8 mouse cellular contexts compared by ENCODE assay signal in the genomic region with DNA sequence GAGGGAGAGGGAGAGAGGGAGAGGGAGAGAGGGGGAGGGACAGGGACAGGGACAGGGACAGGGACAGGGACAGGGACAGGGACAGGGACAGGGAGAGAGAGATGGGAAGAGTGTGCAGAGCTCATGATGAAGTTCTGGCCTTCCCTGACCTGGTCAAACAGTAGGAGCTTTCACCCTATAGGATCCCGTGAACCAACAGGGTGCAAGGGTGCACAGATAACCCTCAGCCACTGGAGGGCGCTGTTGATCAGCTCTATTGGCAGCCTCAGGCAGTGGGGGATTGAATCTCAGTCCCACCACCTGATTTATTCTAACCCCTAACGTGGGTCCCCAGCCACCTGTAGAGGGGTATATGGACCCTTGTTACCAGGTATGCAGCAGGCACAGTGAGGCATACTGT. TPM values are rescaled to one million over a fixed set of nuclear protein-coding genes. Genes with fewer than 3 reads are reported as not detected.
A peak's percentile ranks its signal among the peaks of the same experiment; 100 is the strongest.
DNase-seq lines count a peak whose midpoint lies in the region; ATAC-seq and TF ChIP-seq lines count a peak whose summit lies in the region.

No protein-coding gene starts in this region.

- H3K4me1 ChIP-seq in intestine, postnatal 0 days (replicated peaks; ENCODE audit: control insufficient read depth, insufficient read depth, low read length) = no peaks in the 10 kb centered on the region
- H3K4me1 ChIP-seq in intestine, embryonic 16.5 days (ENCODE audit: control insufficient read depth, insufficient read depth, low read length) = no peaks in the 10 kb centered on the region
- H3K4me1 ChIP-seq in forebrain, embryonic 11.5 days (replicated peaks; ENCODE audit: control insufficient read depth, insufficient read depth, low read length) = no peaks in the 10 kb centered on the region
- no peaks in the 10 kb centered on the region for H3K4me1 ChIP-seq in hindbrain, embryonic 14.5 days (replicated peaks; ENCODE audit: control insufficient read depth, insufficient read depth, low read length)
- no peaks in the 10 kb centered on the region for H3K4me1 ChIP-seq in limb, embryonic 11.5 days (ENCODE audit: control insufficient read depth, insufficient read depth, low read length)
- H3K4me1 ChIP-seq in testis, adult 2 months (ENCODE audit: control insufficient read depth, insufficient read depth, low read length) = peaks cover 5% of the 10 kb centered on the region

- H3K36me3 ChIP-seq in intestine, postnatal 0 days (ENCODE audit: control insufficient read depth, insufficient read depth) = no peaks in the 10 kb centered on the region
- no peaks in the 10 kb centered on the region for H3K36me3 ChIP-seq in intestine, embryonic 16.5 days (ENCODE audit: control insufficient read depth, insufficient read depth, low read length)
- H3K36me3 ChIP-seq in forebrain, embryonic 11.5 days (ENCODE audit: control insufficient read depth, insufficient read depth, low read length) = no peaks in the 10 kb centered on the region
- no peaks in the 10 kb centered on the region for H3K36me3 ChIP-seq in hindbrain, embryonic 14.5 days (replicated peaks; ENCODE audit: control insufficient read depth, insufficient read depth)
- no peaks in the 10 kb centered on the region for H3K36me3 ChIP-seq in limb, embryonic 11.5 days (ENCODE audit: control insufficient read depth, insufficient read depth, low read length)
- H3K36me3 ChIP-seq in testis, adult 2 months (ENCODE audit: control insufficient read depth, insufficient read depth, low read length) = no peaks in the 10 kb centered on the region

- H3K4me3 ChIP-seq in intestine, postnatal 0 days (ENCODE audit: low read depth, low read length) = no peak overlapping the region
- no peak overlapping the region for H3K4me3 ChIP-seq in intestine, embryonic 16.5 days (ENCODE audit: low read length)
- no peak overlapping the region for H3K4me3 ChIP-seq in forebrain, embryonic 11.5 days (ENCODE audit: low read depth, low read length)
- no peak overlapping the region for H3K4me3 ChIP-seq in hindbrain, embryonic 14.5 days (replicated peaks; ENCODE audit: low read length)
- H3K4me3 ChIP-seq in limb, embryonic 11.5 days (ENCODE audit: low read depth, low read length) = no peak overlapping the region
- peak overlapping the region; percentile 5 for H3K4me3 ChIP-seq in testis, adult 2 months (ENCODE audit: control insufficient read depth, low read depth, low read length)

- H3K9me3 ChIP-seq in intestine, postnatal 0 days (ENCODE audit: control insufficient read depth) = no peaks in the 10 kb centered on the region
- H3K9me3 ChIP-seq in intestine, embryonic 16.5 days (ENCODE audit: control insufficient read depth, low read length) = no peaks in the 10 kb centered on the region
- no peaks in the 10 kb centered on the region for H3K9me3 ChIP-seq in forebrain, embryonic 11.5 days (ENCODE audit: control insufficient read depth, low read length)
- no peaks in the 10 kb centered on the region for H3K9me3 ChIP-seq in hindbrain, embryonic 14.5 days (ENCODE audit: control insufficient read depth, low read length)
- H3K9me3 ChIP-seq in limb, embryonic 11.5 days (ENCODE audit: control insufficient read depth, low read length) = no peaks in the 10 kb centered on the region

- no peak for TF ChIP-seq POLR2A in testis, adult 2 months (IDR thresholded peaks at IDR 0.05; ENCODE audit: control insufficient read depth, low read depth, low read length)

- 7% methylated on average over 3 of the region's 3 CpGs for WGBS in intestine, postnatal 0 days
- 4% methylated on average over 3 of the region's 3 CpGs for WGBS in intestine, embryonic 16.5 days
- WGBS in forebrain, embryonic 11.5 days = 3% methylated on average over 3 of the region's 3 CpGs
- 3% methylated on average over 3 of the region's 3 CpGs for WGBS in hindbrain, embryonic 14.5 days
- WGBS in limb, embryonic 11.5 days = 2% methylated on average over 3 of the region's 3 CpGs

- H3K27ac ChIP-seq in intestine, postnatal 0 days (ENCODE audit: low read depth, low read length) = no peak overlapping the region
- no peak overlapping the region for H3K27ac ChIP-seq in intestine, embryonic 16.5 days (ENCODE audit: low read length)
- H3K27ac ChIP-seq in forebrain, embryonic 11.5 days (ENCODE audit: low read depth, low read length) = no peak overlapping the region
- no peak overlapping the region for H3K27ac ChIP-seq in hindbrain, embryonic 14.5 days
- no peak overlapping the region for H3K27ac ChIP-seq in limb, embryonic 11.5 days (replicated peaks; ENCODE audit: low read depth, low read length)
- no peak overlapping the region for H3K27ac ChIP-seq in testis, adult 2 months (ENCODE audit: control insufficient read depth, insufficient read depth, low read depth, low read length)

- H3K4me2 ChIP-seq in intestine, postnatal 0 days (replicated peaks; ENCODE audit: low read depth) = no peak overlapping the region
- no peak overlapping the region for H3K4me2 ChIP-seq in intestine, embryonic 16.5 days (ENCODE audit: low read depth, low read length)
- H3K4me2 ChIP-seq in forebrain, embryonic 11.5 days (ENCODE audit: low read depth, low read length, severe bottlenecking) = no peak overlapping the region
- no peak overlapping the region for H3K4me2 ChIP-seq in hindbrain, embryonic 14.5 days (replicated peaks)
- no peak overlapping the region for H3K4me2 ChIP-seq in limb, embryonic 11.5 days (ENCODE audit: low read depth, severe bottlenecking)

- TF ChIP-seq CTCF in intestine, postnatal 0 days (IDR thresholded peaks at IDR 0.05; ENCODE audit: low read depth) = peak; percentile 67
- peak; percentile 97; the same call in 1 of the 2 replicates for TF ChIP-seq CTCF in testis, adult 2 months (IDR thresholded peaks at IDR 0.05; ENCODE audit: control insufficient read depth, insufficient read depth, insufficient replicate concordance, low read depth, low read length)

- DNase-seq in brain, adult 2 months (ENCODE audit: low read depth, low spot score) = peak; percentile 60
- DNase-seq in forebrain, embryonic 11.5 days (ENCODE audit: low spot score) = peak; percentile 70
- peak; percentile 53 for DNase-seq in hindbrain, embryonic 14.5 days (ENCODE audit: low spot score)
- DNase-seq in limb, embryonic 11.5 days (ENCODE audit: low spot score) = peak; percentile 62

- no peaks in the 10 kb centered on the region for H3K27me3 ChIP-seq in intestine, postnatal 0 days (replicated peaks; ENCODE audit: control insufficient read depth, insufficient read depth, low read length)
- H3K27me3 ChIP-seq in intestine, embryonic 16.5 days (replicated peaks; ENCODE audit: control insufficient read depth, insufficient read depth, low read length) = no peaks in the 10 kb centered on the region
- no peaks in the 10 kb centered on the region for H3K27me3 ChIP-seq in forebrain, embryonic 11.5 days (ENCODE audit: control insufficient read depth, insufficient read depth, low read length)
- no peaks in the 10 kb centered on the region for H3K27me3 ChIP-seq in hindbrain, embryonic 14.5 days (ENCODE audit: control insufficient read depth, insufficient read depth, low read length)
- H3K27me3 ChIP-seq in limb, embryonic 11.5 days (ENCODE audit: control insufficient read depth, insufficient read depth, low read length) = no peaks in the 10 kb centered on the region
- no peaks in the 10 kb centered on the region for H3K27me3 ChIP-seq in testis, adult 2 months (ENCODE audit: control insufficient read depth, insufficient read depth, low read length)

- H3K9ac ChIP-seq in intestine, postnatal 0 days (ENCODE audit: low read depth, low read length) = no peak overlapping the region
- no peak overlapping the region for H3K9ac ChIP-seq in intestine, embryonic 16.5 days (ENCODE audit: low read depth, low read length)
- H3K9ac ChIP-seq in forebrain, embryonic 11.5 days (ENCODE audit: low read length) = no peak overlapping the region
- no peak overlapping the region for H3K9ac ChIP-seq in hindbrain, embryonic 14.5 days
- no peak overlapping the region for H3K9ac ChIP-seq in limb, embryonic 11.5 days (ENCODE audit: low read length)

- ATAC-seq in intestine, postnatal 0 days = no peak
- no peak for ATAC-seq in intestine, embryonic 16.5 days
- no peak for ATAC-seq in forebrain, embryonic 11.5 days (replicated peaks; ENCODE audit: low FRiP score)
- no peak; the same call in 1 of the 2 replicates for ATAC-seq in hindbrain, embryonic 14.5 days (ENCODE audit: low FRiP score)
- no peak for ATAC-seq in limb, embryonic 11.5 days (ENCODE audit: insufficient number of reproducible peaks, low FRiP score, low TSS enrichment, low read depth)
- ATAC-seq in monocyte, adult 5-6 weeks (replicated peaks; ENCODE audit: insufficient number of reproducible peaks, low FRiP score, low TSS enrichment, poor library complexity, severe bottlenecking) = peak; percentile 64

RNA-seq across cellular contexts. Expression of gene Prss39, which starts 12.8 kb away (rescaled TPM):
- polyA plus RNA-seq in intestine, postnatal 0 days (2015; fragmentation: Nextera tagmentation; extraction: Ambion mirVana) = not detected in 2 replicates
- not detected in 2 replicates for polyA plus RNA-seq in intestine, embryonic 16.5 days (2015; fragmentation: Nextera tagmentation; extraction: Ambion mirVana)
- polyA plus RNA-seq in forebrain, embryonic 11.5 days (2014; fragmentation: Nextera tagmentation; extraction: Ambion mirVana) = not detected in 2 replicates
- not detected in 2 replicates for polyA plus RNA-seq in hindbrain, embryonic 14.5 days (2014; fragmentation: Nextera tagmentation; extraction: Ambion mirVana)
- polyA plus RNA-seq in limb, embryonic 11.5 days (2014; fragmentation: Nextera tagmentation; extraction: Ambion mirVana) = not detected in 2 replicates
- not detected in 3 replicates for total RNA-seq in monocyte, adult 5-6 weeks (2017)
- 715 and 783 TPM in 2 replicates for polyA plus RNA-seq in testis, adult 2 months (2012; rRNA removed)

RNA-seq across cellular contexts. Expression of gene Cfc1, which starts 24.4 kb away (rescaled TPM):
- polyA plus RNA-seq in intestine, postnatal 0 days (2015; fragmentation: Nextera tagmentation; extraction: Ambion mirVana) = not detected in 2 replicates
- polyA plus RNA-seq in intestine, embryonic 16.5 days (2015; fragmentation: Nextera tagmentation; extraction: Ambion mirVana) = not detected in 2 replicates
- not detected in 2 replicates for polyA plus RNA-seq in forebrain, embryonic 11.5 days (2014; fragmentation: Nextera tagmentation; extraction: Ambion mirVana)
- polyA plus RNA-seq in hindbrain, embryonic 14.5 days (2014; fragmentation: Nextera tagmentation; extraction: Ambion mirVana) = 0.19 and 0.20 TPM in 2 replicates
- polyA plus RNA-seq in limb, embryonic 11.5 days (2014; fragmentation: Nextera tagmentation; extraction: Ambion mirVana) = not detected in 2 replicates
- not detected in 3 replicates for total RNA-seq in monocyte, adult 5-6 weeks (2017)
- polyA plus RNA-seq in testis, adult 2 months (2012; rRNA removed) = not detected in 2 replicates

RNA-seq across cellular contexts. Expression of gene Prss40, which starts 49.7 kb away (rescaled TPM):
- not detected in 2 replicates for polyA plus RNA-seq in intestine, postnatal 0 days (2015; fragmentation: Nextera tagmentation; extraction: Ambion mirVana)
- polyA plus RNA-seq in intestine, embryonic 16.5 days (2015; fragmentation: Nextera tagmentation; extraction: Ambion mirVana) = not detected in 2 replicates
- polyA plus RNA-seq in forebrain, embryonic 11.5 days (2014; fragmentation: Nextera tagmentation; extraction: Ambion mirVana) = not detected in 2 replicates
- not detected in 2 replicates for polyA plus RNA-seq in hindbrain, embryonic 14.5 days (2014; fragmentation: Nextera tagmentation; extraction: Ambion mirVana)
- polyA plus RNA-seq in limb, embryonic 11.5 days (2014; fragmentation: Nextera tagmentation; extraction: Ambion mirVana) = not detected in 2 replicates
- total RNA-seq in monocyte, adult 5-6 weeks (2017) = not detected in 3 replicates
- polyA plus RNA-seq in testis, adult 2 months (2012; rRNA removed) = 78.8 and 80.4 TPM in 2 replicates

RNA-seq across cellular contexts. Expression of gene Ptpn18, which starts 51.5 kb away (rescaled TPM):
- 35.3 and 40.4 TPM in 2 replicates for polyA plus RNA-seq in intestine, postnatal 0 days (2015; fragmentation: Nextera tagmentation; extraction: Ambion mirVana)
- 33.4 and 33.8 TPM in 2 replicates for polyA plus RNA-seq in intestine, embryonic 16.5 days (2015; fragmentation: Nextera tagmentation; extraction: Ambion mirVana)
- 4.6 and 7.0 TPM in 2 replicates for polyA plus RNA-seq in forebrain, embryonic 11.5 days (2014; fragmentation: Nextera tagmentation; extraction: Ambion mirVana)
- polyA plus RNA-seq in hindbrain, embryonic 14.5 days (2014; fragmentation: Nextera tagmentation; extraction: Ambion mirVana) = 5.5 and 6.8 TPM in 2 replicates
- 7.6 and 7.9 TPM in 2 replicates for polyA plus RNA-seq in limb, embryonic 11.5 days (2014; fragmentation: Nextera tagmentation; extraction: Ambion mirVana)
- 254 to 418 TPM (median 327 TPM) in 3 replicates for total RNA-seq in monocyte, adult 5-6 weeks (2017)
- 1.9 and 4.1 TPM in 2 replicates for polyA plus RNA-seq in testis, adult 2 months (2012; rRNA removed)

Comparison
In these comparisons a context has a peak if more than half of its experiments do, and no peak if none do; other contexts are left out.
1. RNA of gene Prss39, which starts 12.8 kb away (polyA plus RNA-seq): 715 to 783 TPM in testis, adult 2 months; not detected in intestine, postnatal 0 days, not detected in intestine, embryonic 16.5 days, not detected in forebrain, embryonic 11.5 days, not detected in hindbrain, embryonic 14.5 days and not detected in limb, embryonic 11.5 days; every median in the first group is over 100 times any median in the second.
2. RNA of gene Prss40, which starts 49.7 kb away (polyA plus RNA-seq): 78.8 to 80.4 TPM in testis, adult 2 months; not detected in intestine, postnatal 0 days, not detected in intestine, embryonic 16.5 days, not detected in forebrain, embryonic 11.5 days, not detected in hindbrain, embryonic 14.5 days and not detected in limb, embryonic 11.5 days; every median in the first group is over 10 times any median in the second.
3. Peak in every context shown above with its lines, with median percentiles within 50 percentile points of each other: DNase-seq.